Mouse (Mus musculus) layer of hippocampus, postnatal 14 days (tissue): Measurements from ENCODE around the gene 4922502D21Rik. TPM values are rescaled to one million over a fixed set of nuclear protein-coding genes. Genes with fewer than 3 reads are reported as not detected.
"Not testable (repeated sequence)": the region's sequence is repeated elsewhere in the genome, so short reads cannot be mapped to it uniquely, and the experiment has no call there.

Source experiments
- DNase-seq, 2 experiments: peaks; one replicate each; pipeline ENCODE4 v3.0.0; 2021 to 2022; ENCODE audit warnings: low spot score in 2 of 2, mixed read lengths in 1 of 2
- long read RNA-seq, 2 experiments: library from polyadenylated mRNA; stranded (forward); transcript quantifications; one replicate each; pipeline ENCODE4 v2.0.0; 2021
- total RNA-seq, 2 experiments: library from RNA; stranded (reverse); gene quantifications; 2 replicates each; pipeline ENCODE4 v1.2.3; 2021

The 4922502D21Rik gene
- not detected for total RNA-seq
- long read RNA-seq, experiment 1, result 0 reads
- long read RNA-seq, experiment 2, result 0 reads

DNA sequence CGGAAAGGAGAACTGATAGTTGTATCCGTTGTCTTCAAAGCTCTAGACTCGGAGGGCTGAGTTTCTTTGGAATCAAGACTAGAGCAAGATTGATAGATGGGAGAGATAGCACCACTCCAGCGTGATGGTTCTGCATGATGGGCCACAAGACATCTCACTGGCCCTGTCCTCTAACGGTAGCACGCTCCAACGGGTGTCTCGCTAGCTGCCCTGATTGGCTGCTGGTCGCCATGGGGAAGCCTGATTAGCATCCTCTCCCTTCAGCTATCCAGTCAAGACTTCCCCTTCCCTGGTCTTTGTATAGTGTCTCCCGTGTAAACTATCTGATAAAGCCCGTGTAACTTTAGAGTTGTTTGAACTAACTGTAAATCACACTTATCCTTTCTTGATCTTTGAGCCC is at the start of gene 4922502D21Rik:
Gene 4922502D21Rik, minus strand, starts transcription at position 187 of the 400 bp plus-strand sequence.
- no peak for DNase-seq

DNA sequence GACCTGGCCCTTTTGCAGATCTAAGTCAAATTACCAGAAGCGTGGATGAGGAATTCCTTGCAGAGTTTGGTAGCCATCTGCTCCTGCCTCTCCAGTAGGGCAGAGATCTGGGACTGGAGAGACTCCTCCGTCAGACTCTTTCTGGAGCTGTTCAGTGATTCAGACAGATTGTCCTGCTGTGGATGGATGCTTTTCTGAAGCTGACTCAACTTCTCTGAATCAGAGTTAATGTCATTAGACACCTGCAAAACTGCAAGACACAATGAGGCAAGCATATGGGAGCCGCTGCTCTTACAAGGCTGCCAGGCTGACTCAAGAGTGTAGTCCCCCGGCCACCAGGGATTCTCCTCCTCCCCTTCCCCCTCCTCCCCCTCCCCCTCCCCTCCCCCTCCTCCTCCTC is 48.9 kb upstream of the 4922502D21Rik start:
- DNase-seq, result no peak

DNA sequence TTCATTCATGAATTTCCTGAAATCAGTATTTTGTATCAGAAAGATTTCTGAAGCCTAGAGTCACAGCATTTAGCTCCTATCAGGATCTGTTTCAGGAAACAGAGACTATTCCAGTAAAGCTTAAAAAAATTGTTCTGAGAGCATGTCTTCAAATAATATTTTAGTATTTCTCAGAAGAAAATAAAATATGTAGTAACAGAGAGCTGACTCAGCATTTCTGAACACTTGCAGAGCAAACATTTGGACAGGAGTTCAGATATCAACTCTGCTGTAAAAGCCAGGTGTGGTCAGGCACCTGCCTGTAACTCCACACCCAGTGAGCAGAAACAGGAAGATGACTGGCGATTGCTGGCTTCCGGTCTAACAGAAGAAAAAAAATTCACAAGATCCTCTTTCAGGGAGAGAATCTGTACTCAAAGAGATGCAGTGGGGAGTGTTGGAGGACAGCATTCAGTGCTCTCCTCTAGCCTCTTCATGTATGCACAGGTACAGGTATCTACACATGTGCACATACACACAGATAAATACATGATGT is 43.4 kb upstream of the 4922502D21Rik start:
- DNase-seq, result no peak

DNA sequence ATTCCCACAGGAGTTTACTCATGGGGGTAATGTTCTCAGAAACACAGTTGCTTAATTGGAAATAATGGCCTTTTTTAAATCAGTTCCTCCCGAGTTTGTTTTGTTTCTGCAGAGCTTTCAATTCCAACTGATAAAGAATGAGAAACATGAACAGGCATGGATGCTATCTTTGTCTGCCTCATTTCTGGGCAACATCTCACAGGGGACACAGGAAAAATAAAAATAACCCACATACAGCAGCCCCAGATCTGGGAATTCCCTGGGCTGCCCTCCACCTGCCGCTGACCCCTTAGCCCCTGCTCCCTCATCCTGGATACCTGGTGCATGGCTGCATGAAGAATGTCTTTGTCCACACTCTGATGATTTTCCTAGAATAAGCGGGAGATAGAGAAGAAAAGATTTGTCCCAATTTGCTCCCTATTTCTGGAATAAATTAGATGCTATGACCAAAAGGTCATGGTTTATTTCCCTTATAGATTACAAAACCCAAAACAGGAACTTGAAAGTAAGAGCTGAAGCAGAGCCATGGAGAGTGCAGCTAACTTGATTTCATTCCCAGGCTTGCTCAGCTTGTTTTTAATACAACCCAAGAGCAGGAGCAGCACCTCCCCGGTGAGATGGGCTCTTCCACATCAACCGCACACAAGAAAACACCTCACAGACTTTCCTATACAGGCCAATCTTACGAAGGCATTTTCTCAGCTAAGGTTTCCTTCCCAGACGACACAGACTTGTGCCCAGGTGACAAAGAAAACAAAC is 38.0 kb upstream of the 4922502D21Rik start:
- DNase-seq, result no peak

DNA sequence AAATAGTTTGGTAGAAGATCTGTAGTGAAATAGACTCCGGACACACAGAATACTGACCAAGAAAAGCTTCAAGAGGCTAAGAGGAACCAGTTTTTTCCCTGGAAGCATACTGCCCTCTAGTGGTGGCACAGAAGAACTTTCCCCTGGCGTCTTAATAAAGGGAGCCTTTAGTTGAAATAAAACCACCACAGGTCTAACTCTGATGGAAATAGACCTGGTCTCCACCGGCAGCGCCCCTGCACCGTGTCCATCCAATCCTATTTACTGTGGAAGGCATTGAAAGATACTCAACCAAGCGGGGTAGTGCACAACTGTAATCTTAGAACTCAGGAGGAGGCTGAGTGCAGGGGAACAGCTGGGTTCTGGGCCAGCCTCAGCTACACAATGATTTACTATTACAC is 34.4 kb upstream of the 4922502D21Rik start:
- peak; percentile 8 to 67 for DNase-seq

DNA sequence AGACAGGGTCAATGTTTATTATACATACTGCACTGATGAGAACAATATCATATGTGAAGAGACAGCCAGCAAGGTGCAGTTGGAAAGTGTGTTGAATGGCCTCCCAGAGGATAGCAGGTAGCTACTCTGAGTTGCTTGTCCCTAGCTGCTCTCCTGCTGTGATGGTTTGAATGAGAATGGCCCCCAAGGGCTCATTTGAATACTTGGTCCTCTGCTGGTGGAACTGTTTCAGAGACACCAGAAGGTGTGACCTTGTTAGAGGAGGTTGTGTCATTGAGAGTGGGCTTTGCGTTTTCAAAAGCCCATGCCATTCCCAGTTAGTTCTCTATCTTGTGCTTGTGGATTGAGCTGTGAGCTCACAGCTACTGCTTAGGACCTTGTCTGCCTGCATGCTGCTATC is 32.3 kb upstream of the 4922502D21Rik start:
- DNase-seq, result no peak

DNA sequence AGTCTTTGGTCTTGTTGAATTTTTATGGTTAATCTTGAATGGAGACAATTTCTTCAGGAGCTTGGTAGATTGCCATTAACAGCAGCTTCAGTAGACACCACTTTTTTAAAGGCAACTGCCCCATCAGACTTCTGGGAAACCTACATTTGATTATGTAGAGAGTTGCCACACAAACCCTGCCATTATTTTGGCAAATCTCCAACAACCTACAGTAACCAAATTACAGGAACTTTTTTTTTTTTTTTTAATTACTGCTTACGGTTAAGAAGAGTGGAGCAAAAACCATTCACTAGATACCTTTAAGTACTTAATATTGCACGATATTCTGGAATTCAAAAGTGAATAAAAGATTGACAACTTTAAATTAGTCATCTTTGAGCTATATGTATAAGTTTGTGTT is 27.9 kb upstream of the 4922502D21Rik start:
- no peak for DNase-seq

DNA sequence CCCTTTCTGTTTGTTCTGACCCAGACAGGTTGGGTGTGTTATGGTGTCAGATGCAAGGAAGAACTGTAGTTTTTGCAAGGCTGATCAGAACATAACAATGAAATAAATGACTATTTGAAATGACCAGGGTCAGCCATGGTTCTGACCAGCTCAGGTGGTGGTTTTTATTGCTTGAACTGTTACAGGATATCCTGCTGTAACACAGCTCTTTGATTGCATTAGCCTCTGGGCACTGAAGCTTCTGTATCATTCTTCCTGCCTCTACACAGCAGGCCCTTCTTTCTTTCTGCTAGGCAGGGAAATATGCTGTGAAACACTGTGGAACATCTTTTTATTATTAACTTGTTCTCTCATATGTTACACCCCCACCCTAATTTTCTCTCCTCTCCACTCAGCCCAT is 24.8 kb upstream of the 4922502D21Rik start:
- no peak for DNase-seq

DNA sequence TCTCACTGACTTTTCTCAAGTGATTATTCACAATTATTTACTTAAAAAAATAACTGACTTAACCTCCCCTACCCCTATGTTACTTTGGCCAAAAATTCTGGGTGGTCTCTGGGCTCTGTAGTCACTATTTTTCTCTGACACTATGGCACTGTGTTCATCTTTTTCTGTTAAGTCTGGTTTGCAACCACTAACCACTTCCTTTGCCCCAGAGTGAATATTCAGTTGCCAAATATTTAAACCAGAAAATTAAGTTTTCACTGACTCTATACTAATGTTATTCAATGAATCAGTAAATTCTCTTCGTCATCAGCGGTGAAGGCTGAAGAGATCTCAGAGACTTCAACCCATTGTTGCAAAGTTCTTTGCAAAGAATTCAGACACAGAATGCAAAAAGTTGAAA is 24.2 kb upstream of the 4922502D21Rik start:
- DNase-seq, result no peak

DNA sequence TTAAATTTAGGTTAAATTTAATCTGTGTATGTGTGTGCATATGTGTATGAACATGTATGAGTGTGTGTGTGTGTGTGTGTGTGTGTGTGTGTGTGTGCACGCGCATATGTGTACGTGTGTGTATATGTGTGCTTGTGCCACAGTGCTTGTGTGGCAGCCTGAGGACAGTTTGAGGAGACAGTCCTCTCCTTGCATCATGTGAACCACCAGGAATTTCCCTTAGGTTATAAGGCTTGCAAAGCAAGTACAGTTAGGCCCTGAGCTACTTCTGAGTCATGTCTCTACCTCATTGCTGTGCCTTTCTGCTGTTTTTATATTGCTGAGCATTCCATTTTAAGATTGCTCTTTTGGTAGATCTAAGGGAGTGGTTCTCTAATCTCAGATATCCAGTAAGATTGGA is 19.5 kb upstream of the 4922502D21Rik start:
- no peak for DNase-seq

DNA sequence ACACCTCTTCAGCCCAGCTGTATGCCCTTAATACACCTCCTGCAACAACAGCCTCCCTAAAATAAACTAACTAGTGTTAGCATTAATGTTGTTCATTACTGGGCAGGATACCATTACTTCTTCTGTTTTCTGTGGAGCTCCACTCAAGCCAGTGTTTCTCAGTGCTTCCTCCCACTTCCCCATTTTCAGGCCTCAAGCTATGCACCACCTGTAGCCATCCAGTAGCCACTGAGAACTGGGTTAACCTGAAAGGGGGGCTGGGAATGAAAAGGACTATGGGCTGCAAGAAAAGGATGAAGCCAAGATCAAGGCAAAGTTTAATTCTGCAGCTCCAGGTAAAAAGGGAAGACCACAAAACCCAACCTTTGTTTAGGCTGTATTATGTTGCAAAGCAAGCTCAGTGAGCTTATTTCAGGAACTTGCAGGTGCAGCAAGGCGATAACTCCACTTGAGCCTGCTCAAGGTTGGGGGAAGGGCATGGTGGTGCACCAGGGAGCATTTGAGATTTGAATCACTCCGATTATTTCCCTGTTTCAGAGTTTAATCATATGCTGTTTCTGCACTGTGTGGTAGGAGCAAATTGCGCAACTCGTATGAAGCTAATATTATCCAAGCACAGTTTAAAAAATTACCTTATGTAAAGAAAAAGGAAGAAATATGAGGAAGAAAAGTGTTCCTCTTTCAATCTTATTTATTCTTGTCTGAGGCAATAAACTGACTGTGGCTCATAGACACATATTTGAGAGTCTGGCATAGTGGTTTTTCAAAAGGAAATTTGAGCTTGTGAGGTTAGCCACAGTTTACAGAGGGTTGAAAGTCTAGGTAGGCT is 18.1 kb upstream of the 4922502D21Rik start:
- DNase-seq, result no peak

DNA sequence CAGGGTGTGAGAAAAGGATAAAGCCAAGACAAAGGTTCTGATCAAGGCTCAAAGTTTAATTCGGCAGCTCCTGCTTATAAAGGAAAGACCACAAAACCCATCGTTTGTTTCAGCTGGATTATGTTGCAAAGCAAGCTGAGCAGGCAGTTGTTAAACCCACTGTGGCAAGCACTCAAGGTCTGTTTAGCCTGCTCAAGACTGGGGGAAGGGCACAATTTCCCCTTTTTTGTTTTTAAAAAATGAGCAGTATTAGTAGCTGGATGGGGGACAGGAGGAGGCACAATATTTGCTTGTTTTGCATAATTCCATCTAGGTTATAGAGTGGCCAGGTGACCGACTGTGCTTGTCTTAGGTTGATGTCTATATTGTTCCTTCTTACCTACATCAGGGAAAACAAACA is 12.8 kb upstream of the 4922502D21Rik start:
- DNase-seq, result no peak

DNA sequence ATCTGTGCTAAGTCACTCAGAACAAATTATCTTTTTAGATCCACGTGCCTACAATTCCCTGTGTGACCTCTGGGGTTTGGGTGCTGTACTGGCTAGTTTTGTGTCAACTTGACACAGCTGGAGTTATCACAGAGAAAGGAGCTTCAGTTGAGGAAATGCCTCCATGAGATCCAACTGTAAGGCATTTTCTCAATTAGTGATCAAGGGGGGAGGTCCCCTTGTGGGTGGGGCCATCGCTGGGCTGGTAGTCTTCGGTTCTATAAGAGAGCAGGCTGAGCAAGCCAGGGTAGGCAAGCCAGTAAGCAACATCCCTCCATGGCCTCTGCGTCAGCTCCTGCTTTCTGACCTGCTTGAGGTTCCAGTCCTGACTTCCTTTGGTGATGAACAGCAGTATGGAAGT is 10.8 kb upstream of the 4922502D21Rik start, which contains the start of gene Clec12a:
Gene Clec12a, plus strand, starts transcription at position 301 of the 400 bp plus-strand sequence.
- not testable (repeated sequence) for DNase-seq

DNA sequence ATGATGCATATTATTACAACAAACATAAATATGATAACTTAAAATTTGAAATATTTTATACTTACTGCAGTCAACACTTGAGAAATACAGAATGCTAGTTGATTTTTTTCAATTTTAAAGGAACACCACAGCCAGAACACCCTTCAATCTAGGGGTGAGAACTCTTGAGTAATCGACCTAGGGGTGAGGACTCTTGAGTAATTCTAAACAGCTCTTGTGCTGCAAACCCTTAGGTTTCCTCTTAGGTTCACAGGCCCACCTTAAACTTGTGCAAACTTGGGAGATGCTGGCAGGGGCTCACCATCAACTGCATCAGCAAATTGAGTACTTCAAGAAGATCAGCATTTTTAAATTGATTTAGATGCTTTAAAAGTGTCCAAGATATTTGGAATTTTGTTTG is 6.2 kb upstream of the 4922502D21Rik start:
- DNase-seq, result no peak

DNA sequence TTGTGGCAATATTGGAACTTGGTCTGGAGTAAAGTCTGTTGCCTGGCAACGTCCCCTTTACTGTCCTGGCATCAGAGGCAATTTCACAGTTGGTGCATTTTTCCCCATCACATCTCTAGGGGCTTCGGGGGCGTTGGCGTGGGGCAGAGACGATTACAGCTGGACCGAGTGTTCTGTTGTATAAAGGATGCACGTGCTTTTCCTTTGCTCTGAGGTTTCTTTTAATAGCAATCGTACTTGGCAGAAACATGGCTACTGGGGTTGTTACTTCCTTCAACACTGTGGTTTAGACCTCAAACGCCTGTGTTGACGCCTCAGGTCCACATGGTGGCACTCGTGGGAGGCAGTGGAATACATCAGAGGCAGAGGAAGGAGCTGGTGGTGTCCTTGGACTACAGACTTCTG is 2.1 kb upstream of the 4922502D21Rik start:
- DNase-seq, result peak; percentile 28 to 60

DNA sequence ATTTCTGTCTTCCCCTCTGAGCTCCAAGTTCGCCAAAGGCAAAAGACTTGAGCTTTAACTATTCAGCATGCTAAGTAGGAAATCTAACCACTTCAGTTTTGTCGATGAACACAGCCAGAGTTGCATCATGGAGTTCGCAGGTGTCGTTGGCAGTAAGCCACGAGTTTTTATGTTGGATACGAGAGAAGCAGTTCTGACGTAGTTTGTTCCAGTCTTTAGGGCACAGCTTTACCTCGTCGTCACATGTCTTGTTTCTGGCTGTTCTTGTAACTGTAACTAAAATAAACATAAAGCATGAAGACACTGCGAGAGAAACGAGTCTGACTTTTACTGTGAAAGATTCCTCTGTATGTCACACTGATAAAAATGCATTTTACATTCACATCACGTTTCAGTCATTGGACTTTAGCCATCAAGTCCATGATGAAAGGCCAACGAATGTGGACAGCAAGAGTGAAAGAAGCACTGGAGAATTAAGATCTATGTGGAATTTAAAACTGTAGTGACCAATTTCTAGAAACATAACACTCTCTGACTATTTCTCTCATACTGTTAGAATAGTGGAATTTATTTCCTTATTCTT is 4.9 kb downstream of the 4922502D21Rik start:
- DNase-seq, result peak in 1 of 2 experiments; percentile 18

DNA sequence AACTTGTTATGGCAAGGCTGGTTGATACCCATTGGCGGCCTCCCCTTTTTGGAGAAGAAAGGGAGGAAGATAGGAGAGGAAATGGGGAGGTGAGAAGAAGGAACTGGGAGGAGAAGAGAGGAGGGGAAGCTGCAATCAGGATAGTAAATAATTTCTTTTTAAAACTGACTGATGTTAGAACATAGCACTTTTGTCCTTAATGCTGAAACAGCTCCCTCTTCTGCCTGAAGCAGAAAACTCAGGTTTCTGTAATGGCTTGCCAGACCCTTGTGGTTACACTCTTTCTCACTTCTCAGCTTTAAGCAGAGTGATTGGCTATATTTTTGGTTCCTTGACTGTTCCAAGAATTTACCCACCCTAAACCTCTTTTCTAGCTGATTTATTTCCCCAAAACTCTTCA is 5.6 kb downstream of the 4922502D21Rik start:
- DNase-seq, result no peak

DNA sequence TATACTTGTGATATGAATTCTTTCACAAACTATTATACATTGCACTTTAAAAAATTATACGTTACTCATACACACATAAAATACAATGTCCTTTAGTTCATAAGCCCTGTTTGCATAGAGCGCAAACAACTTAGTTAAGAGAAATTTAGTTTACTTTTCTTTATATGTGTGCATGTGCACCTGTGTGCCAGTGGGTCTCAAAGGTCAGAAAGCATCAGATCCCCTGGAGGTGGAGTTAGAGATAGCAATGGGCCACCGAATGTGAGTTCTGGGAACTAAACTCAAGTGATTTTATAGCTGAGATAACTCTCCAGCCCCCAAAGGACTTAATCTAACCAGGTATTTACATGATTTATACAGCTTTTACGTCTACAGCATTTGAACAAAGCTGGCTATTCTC is 12.3 kb downstream of the 4922502D21Rik start:
- no peak for DNase-seq

DNA sequence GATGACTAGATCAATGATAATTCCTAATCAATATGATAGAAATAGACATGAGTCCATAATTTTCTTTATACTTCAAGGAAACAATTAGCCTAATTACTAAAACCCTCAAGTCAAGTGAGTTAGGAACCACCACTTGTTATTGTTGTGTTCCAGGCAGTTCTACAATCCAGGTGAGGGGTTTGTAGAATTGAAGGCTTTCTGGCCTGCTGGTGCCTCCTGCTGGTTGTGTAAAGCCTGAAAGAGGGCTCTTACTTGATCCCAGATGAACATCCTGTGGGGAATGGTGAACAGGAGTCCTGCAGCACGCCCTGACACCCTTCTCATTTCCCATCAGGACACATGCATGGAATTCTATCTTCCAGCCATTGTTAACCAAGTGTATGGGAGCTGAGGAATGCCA is 13.2 kb downstream of the 4922502D21Rik start:
- DNase-seq, result no peak

DNA sequence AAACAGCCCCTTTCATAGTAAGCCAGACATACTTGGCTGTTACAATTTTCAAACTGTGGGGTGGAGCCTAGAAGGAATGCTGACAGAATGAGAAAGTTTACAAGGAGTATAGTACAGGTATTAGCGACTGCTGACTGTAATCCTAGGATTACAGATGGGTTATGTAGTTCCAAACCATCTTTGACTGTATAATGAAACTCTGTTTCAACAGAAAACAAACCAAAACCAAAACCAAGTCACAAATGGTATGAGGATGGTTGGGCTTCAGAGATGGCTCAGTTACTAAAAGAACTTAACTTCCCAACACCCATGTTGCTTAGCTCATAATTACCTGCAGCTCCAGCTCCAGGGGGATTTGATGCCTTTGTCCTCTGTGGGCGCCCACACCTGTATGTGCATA is 15.1 kb downstream of the 4922502D21Rik start:
- no peak for DNase-seq

DNA sequence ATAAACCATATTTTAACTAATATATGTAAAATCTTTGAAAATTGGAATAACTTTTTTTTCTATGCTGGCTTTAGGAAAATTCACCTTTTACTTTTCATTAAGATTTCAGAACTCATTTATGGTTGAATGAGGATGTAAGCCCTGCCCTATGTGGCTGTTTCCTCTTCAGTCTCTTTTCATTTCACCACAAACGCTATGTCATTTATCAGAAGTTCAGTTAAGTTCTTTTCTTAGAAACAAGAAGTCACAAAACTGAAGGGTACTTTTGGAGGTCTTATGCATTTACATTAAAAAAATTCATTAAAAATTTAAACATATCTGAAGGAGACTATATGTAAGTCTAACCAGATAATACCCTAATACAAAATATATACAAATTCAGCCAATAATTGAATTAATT is 15.9 kb downstream of the 4922502D21Rik start:
- no peak for DNase-seq
